Mouse (Mus musculus): ENCODE data around the gene Qars. TPM values are rescaled to one million over a fixed set of nuclear protein-coding genes. Genes with fewer than 3 reads are reported as not detected.

The Qars gene
- polyA plus RNA-seq, 1 experiment from 2014 or later, result 58.1 TPM

DNA sequence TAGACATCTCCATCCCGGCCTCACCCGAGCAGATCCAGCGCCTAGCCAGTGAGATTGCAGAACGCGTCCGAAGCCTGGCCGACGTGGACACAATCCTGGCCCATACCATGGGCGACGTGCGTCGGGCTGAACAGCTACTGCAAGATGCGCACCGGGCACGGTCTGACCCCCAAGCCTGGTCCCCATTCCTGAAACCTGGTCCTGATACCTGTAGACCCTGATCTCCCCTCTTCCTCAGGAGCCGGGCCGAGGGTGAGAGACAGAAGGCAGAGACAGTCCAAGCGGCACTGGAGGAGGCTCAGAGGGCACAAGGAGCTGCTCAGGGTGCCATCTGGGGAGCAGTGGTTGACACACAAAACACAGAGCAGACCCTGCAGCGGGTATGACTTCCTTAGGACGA is 18.3 kb upstream of the Qars start:
- Histone ChIP-seq H3K36me3 (peaks cover 25% of the 10 kb centered on the region), H3K27ac (replicated peaks) (peak overlapping the region; percentile 98; the same call in 1 of the 2 replicates), H3K4me2 (no peak overlapping the region), H3K4me3 (replicated peaks) (no peak overlapping the region), H3K4me1 (peaks cover 27% of the 10 kb centered on the region), H3K9me3 (replicated peaks) (no peaks in the 10 kb centered on the region), H3K9ac (replicated peaks) (no peak overlapping the region), H3K27me3 (replicated peaks) (no peaks in the 10 kb centered on the region)
- no peak for ATAC-seq (ENCODE audit: low FRiP score)
- WGBS, result 98% methylated on average over 20 of the region's 20 CpGs

DNA sequence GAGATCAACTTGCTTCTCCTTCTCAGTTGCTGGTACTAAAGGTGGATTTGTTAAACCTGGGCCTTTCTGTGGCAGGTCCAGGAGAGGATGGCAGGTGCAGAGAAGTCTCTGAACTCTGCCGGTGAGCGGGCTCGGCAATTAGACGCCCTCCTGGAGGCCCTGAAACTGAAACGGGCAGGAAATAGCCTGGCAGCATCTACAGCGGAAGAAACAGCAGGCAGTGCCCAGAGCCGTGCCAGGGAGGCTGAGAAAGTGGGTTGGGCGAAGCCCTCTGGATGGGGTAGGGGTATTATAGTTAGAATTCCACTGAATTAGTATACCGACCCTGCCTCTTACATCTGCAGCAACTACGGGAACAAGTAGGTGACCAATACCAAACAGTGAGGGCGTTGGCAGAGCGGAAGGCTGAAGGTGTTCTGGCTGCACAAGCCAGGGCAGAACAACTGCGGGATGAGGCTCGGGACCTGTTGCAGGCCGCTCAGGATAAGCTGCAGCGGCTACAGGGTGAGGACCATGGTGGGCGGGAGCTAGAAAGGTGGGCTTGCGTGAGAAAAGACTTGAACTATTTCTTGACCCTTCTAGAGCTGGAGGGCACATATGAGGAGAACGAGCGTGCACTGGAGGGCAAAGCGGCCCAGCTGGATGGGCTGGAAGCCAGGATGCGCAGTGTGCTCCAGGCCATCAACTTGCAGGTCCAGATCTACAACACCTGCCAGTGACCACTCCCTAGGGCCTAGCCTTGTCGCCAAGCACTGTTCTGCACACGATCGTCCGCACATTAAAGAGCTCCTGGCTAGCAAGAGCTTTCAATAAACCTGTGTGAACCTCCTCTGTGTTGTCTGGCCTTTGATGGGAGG is 17.6 kb upstream of the Qars start:
- peak overlapping the region; percentile 85 for H3K9ac ChIP-seq (replicated peaks)
- H3K4me3 ChIP-seq (replicated peaks), result peak overlapping the region; percentile 88
- no peaks in the 10 kb centered on the region for H3K9me3 ChIP-seq (replicated peaks)
- peak; percentile 21; the same call in 1 of the 2 replicates for ATAC-seq (ENCODE audit: low FRiP score)
- peak overlapping the region; percentile 92 for H3K4me2 ChIP-seq
- H3K4me1 ChIP-seq, result peaks cover 27% of the 10 kb centered on the region
- 65% methylated on average over 26 of the region's 26 CpGs for WGBS
- H3K36me3 ChIP-seq, result peaks cover 32% of the 10 kb centered on the region
- H3K27ac ChIP-seq (replicated peaks), result peak overlapping the region; percentile 98
- H3K27me3 ChIP-seq (replicated peaks), result no peaks in the 10 kb centered on the region

DNA sequence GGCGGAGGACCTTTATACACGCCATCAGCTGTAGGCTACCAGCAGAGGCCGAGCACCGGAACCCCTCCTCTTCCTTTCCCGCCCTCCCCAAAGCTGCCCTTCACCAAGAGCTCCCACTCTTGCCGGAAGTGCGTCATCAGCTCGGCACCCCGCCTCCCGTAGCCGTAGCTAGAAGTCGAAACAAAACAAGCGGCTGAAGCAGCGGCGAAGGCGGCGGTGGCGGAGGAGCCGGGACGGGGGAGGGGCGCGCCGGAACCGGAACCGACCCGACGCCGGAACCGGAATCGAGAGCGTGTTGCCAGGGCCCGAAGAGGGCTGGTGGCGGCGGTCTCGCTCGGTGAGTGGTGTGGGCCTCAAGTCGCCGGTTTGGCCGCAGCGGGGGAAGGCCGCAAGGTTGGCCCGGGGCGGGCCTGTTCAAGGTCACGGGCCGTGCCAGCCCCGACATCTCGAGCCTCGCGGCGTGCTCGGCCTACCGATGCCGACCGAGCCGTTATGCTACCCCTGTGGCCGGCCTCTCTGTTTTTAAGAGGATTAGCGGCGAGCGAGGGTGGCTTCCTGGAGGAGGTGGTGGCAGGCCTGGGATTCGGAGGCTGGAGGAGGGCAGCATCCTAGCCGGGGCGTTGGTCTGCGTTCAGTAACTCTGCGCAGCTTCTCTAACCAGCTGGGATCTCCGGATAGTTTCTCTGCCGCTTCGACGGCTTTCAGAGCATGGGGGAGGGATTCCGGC is 16.8 kb upstream of the Qars start, which contains the start of gene Usp19:
Gene Usp19, plus strand, starts transcription at position 44 of the 727 bp plus-strand sequence.
- Histone ChIP-seq H3K4me3 (replicated peaks) (peak within 1 kb of the TSS; percentile 88), H3K27ac (replicated peaks) (peak within 1 kb of the TSS; percentile 98), H3K9ac (replicated peaks) (peak within 1 kb of the TSS; percentile 85), H3K4me2 (peak within 1 kb of the TSS; percentile 92), H3K4me1 (peaks cover 27% of the 10 kb centered on the region), H3K9me3 (replicated peaks) (no peaks in the 10 kb centered on the region), H3K36me3 (peaks cover 40% of the 10 kb centered on the region), H3K27me3 (replicated peaks) (no peaks in the 10 kb centered on the region)
- ATAC-seq (ENCODE audit: low FRiP score), result peak; percentile 96
- under 1% methylated on average over 69 of the region's 69 CpGs for WGBS

DNA sequence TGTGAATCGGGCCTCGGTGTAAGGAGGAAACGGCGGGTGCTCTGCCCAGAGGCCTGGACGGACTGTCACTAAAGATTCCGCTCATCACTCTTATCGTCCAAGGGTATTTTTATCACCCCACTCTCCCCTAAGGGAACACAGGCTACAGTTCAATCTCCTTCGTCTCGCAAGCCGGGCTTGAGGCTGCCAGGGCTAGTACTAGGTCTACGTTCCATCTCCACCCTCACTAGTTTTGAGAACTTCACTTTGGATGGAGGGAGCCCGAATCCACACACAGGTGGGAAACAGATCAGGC is 16.3 kb upstream of the Qars start:
- peaks cover 27% of the 10 kb centered on the region for H3K4me1 ChIP-seq
- H3K27ac ChIP-seq (replicated peaks), result peak overlapping the region; percentile 98
- H3K4me2 ChIP-seq, result peak overlapping the region; percentile 92
- H3K9me3 ChIP-seq (replicated peaks), result no peaks in the 10 kb centered on the region
- 9% methylated on average over 12 of the region's 12 CpGs for WGBS
- no peaks in the 10 kb centered on the region for H3K27me3 ChIP-seq (replicated peaks)
- H3K36me3 ChIP-seq, result peaks cover 45% of the 10 kb centered on the region
- peak overlapping the region; percentile 85 for H3K9ac ChIP-seq (replicated peaks)
- no peak for ATAC-seq (ENCODE audit: low FRiP score)
- H3K4me3 ChIP-seq (replicated peaks), result peak overlapping the region; percentile 88

DNA sequence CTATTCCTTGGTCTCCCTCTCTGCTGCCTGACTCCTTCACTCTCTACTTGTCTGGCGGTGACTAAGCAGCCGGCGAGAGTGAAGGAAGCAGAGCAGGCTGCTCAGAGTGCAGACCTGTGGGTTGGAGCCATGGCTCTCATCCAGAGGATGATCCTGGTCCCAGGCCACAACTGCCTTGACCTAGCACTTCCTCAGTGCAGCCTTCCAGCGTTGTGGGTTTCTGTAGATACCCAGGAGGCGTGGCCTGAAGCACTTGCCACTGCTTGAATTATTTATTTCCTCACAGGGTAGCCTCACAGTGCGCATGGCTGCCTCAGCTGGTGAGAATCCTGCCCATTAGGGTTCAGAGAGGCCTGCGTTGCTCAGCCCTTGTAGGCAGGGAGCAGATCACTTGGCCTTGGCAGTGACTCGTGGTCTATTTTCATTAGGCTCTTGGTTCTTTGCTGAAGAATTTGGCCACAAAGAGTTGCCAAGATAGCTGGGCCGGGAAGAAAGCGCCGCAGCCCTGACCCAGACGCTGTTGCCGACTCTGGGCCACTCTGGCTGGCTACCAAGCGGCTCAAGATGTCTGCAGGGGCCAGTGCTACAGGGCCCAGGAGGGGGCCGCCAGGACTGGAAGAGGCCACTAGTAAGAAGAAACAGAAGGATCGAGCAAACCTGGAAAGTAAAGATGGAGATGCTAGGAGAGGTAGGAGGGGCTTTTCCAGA is 15.3 kb upstream of the Qars start:
- peak overlapping the region; percentile 85; the same call in 1 of the 2 replicates for H3K9ac ChIP-seq (replicated peaks)
- no peak for ATAC-seq (ENCODE audit: low FRiP score)
- peak overlapping the region; percentile 92 for H3K4me2 ChIP-seq
- H3K36me3 ChIP-seq, result peaks cover 54% of the 10 kb centered on the region
- H3K9me3 ChIP-seq (replicated peaks), result no peaks in the 10 kb centered on the region
- H3K4me3 ChIP-seq (replicated peaks), result peak overlapping the region; percentile 88
- H3K27me3 ChIP-seq (replicated peaks), result no peaks in the 10 kb centered on the region
- WGBS, result 85% methylated on average over 16 of the region's 16 CpGs
- H3K4me1 ChIP-seq, result peaks cover 27% of the 10 kb centered on the region
- H3K27ac ChIP-seq (replicated peaks), result no peak overlapping the region

DNA sequence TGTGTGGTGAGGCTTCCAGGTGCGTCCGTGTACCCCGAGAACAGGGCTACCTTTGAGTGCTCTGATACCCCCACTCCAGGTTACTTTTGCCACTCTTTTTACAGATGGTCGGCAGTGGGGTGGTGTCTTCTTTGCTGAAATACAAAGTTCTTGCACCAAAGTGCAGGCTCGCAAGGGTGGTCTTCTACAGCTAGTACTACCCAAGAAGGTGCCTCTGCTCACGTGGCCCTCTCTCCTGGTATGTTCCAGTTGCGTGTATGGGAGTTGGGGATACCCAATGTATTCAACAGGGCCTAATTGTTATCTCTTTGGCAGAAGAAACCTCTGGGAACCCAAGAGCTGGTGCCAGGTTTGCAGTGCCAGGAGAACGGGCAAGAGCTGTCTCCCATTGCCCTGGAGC is 14.3 kb upstream of the Qars start:
- 97% methylated on average over 8 of the region's 8 CpGs for WGBS
- Histone ChIP-seq H3K27ac (replicated peaks) (no peak overlapping the region), H3K9me3 (replicated peaks) (no peaks in the 10 kb centered on the region), H3K9ac (replicated peaks) (no peak overlapping the region), H3K4me2 (no peak overlapping the region), H3K36me3 (peaks cover 63% of the 10 kb centered on the region), H3K4me1 (peaks cover 27% of the 10 kb centered on the region), H3K4me3 (replicated peaks) (no peak overlapping the region), H3K27me3 (replicated peaks) (no peaks in the 10 kb centered on the region)
- no peak for ATAC-seq (ENCODE audit: low FRiP score)

DNA sequence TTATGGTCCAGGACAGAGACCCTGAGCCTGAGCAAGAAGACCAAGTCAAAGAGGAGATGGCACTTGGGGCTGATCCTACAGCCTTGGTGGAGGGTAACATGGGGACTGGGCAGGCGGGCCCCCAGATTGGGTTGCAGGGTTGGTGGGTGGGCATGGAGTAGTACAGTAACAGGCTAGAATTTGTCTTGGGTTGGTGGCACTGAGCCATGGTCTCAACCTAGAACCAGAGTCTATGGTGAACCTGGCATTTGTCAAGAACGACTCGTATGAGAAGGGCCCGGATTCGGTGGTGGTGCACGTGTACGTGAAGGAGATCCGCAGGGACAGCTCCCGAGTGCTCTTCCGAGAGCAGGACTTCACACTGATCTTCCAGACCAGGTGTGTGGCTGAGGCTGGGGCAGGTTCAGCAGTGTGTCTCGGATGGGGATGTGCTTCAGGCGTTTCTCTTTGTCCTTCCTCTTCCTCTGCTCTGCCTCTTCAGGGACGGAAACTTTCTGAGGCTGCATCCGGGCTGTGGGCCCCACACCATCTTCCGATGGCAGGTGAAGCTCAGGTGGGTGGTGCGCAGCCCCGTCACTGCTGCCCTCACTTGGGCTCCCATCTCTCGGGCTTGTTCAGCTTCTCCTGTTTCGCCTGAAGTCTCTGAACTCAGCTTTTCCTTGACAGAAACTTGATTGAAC is 13.2 kb upstream of the Qars start:
- Histone ChIP-seq H3K27ac (replicated peaks) (no peak overlapping the region), H3K4me1 (peaks cover 26% of the 10 kb centered on the region), H3K36me3 (peaks cover 72% of the 10 kb centered on the region), H3K27me3 (replicated peaks) (no peaks in the 10 kb centered on the region), H3K4me2 (no peak overlapping the region), H3K9me3 (replicated peaks) (no peaks in the 10 kb centered on the region), H3K9ac (replicated peaks) (no peak overlapping the region), H3K4me3 (replicated peaks) (no peak overlapping the region)
- no peak for ATAC-seq (ENCODE audit: low FRiP score)
- 94% methylated on average over 19 of the region's 19 CpGs for WGBS

DNA sequence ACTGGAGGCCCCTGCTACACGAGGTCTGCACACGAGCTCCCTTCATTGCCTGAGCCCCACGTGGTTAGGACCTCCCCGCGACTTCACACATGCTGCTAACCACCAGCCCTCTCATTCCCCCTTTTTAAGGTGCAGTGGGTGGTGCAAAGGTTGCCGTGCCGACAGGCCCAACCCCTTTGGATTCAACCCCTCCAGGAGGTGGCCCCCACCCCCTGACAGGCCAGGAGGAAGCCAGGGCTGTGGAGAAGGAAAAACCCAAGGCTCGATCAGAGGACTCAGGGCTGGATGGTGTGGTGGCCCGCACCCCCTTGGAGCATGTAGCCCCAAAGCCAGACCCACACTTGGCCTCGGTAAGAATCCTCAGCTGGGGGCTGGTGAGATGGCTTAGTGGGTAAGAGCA is 12.6 kb upstream of the Qars start:
- H3K27me3 ChIP-seq (replicated peaks), result no peaks in the 10 kb centered on the region
- peaks cover 20% of the 10 kb centered on the region for H3K4me1 ChIP-seq
- no peak overlapping the region for H3K9ac ChIP-seq (replicated peaks)
- no peak for ATAC-seq (ENCODE audit: low FRiP score)
- WGBS, result 85% methylated on average over 10 of the region's 10 CpGs
- no peak overlapping the region for H3K27ac ChIP-seq (replicated peaks)
- H3K4me2 ChIP-seq, result no peak overlapping the region
- no peaks in the 10 kb centered on the region for H3K9me3 ChIP-seq (replicated peaks)
- H3K36me3 ChIP-seq, result peaks cover 78% of the 10 kb centered on the region
- H3K4me3 ChIP-seq (replicated peaks), result no peak overlapping the region

DNA sequence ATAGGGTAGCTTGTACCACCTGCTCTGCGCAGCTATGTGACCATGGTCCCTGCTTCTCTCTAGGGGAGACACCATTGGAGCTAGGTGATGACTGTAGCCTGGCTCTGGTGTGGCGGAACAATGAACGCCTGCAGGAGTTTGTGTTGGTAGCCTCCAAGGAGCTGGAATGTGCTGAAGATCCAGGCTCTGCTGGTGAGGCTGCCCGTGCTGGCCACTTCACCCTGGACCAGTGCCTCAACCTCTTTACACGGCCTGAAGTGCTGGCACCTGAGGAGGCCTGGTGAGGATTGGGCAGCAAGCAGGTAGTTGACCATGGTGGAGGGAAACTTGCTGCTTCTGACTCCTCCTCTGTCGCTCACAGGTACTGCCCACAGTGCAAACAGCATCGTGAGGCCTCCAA is 8.3 kb upstream of the Qars start:
- no peak overlapping the region for H3K9ac ChIP-seq (replicated peaks)
- H3K4me3 ChIP-seq (replicated peaks), result no peak overlapping the region
- peaks cover 93% of the 10 kb centered on the region for H3K36me3 ChIP-seq
- no peak overlapping the region for H3K27ac ChIP-seq (replicated peaks)
- no peaks in the 10 kb centered on the region for H3K9me3 ChIP-seq (replicated peaks)
- no peaks in the 10 kb centered on the region for H3K27me3 ChIP-seq (replicated peaks)
- no peaks in the 10 kb centered on the region for H3K4me1 ChIP-seq
- over 99% methylated on average over 7 of the region's 7 CpGs for WGBS
- no peak for ATAC-seq (ENCODE audit: low FRiP score)
- no peak overlapping the region for H3K4me2 ChIP-seq

DNA sequence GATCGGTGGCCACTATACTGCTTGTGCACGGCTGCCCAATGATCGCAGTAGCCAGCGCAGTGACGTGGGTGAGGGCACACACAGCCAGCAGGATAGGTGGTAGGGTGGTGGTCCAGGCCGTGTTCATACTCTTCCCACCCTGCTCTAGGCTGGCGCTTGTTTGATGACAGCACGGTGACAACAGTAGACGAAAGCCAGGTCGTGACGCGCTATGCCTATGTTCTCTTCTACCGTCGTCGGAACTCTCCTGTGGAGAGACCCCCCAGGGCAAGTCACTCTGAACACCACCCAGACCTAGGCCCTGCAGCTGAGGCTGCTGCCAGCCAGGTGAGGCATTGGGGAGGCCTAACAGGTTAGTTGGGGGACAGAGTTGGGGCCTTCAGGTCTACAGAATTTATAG is 7.6 kb upstream of the Qars start:
- no peak for ATAC-seq (ENCODE audit: low FRiP score)
- no peak overlapping the region for H3K9ac ChIP-seq (replicated peaks)
- 96% methylated on average over 15 of the region's 15 CpGs for WGBS

DNA sequence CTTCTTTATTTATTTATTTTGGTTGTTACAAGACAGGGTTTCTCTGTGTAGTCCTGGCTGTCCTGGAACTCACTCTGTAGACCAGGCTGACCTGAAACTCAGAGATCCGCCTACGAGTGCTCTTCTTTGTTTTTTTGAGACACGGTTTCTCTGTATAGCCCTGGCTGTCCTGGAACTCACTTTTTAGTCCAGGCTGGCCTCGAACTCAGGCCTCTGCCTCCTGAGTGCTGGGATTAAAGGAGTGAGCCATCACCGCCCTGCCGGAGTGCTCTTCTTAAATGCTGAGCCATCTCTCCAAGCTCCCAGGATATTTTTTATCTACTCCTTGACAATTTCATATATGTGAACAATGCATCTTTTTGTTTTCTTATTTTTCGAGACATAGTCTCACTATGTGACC is 605 bp upstream of the Qars start:
- no peaks in the 10 kb centered on the region for H3K9me3 ChIP-seq (replicated peaks)
- H3K27ac ChIP-seq (replicated peaks), result no peak overlapping the region; the same call in 1 of the 2 replicates
- H3K4me3 ChIP-seq (replicated peaks), result no peak overlapping the region; the same call in 1 of the 2 replicates
- H3K9ac ChIP-seq (replicated peaks), result no peak overlapping the region
- peaks cover 35% of the 10 kb centered on the region for H3K36me3 ChIP-seq
- peaks cover 25% of the 10 kb centered on the region for H3K4me1 ChIP-seq
- H3K4me2 ChIP-seq, result peak overlapping the region; percentile 88
- no peak for ATAC-seq (ENCODE audit: low FRiP score)
- 90% methylated on average over 7 of the region's 7 CpGs for WGBS
- H3K27me3 ChIP-seq (replicated peaks), result no peaks in the 10 kb centered on the region

More for the DNA sequence above, 7.6 kb upstream of the Qars start:
- Histone ChIP-seq H3K4me2 (no peak overlapping the region), H3K36me3 (peaks cover 85% of the 10 kb centered on the region), H3K9me3 (replicated peaks) (no peaks in the 10 kb centered on the region), H3K4me3 (replicated peaks) (no peak overlapping the region), H3K27ac (replicated peaks) (no peak overlapping the region), H3K4me1 (no peaks in the 10 kb centered on the region), H3K27me3 (replicated peaks) (no peaks in the 10 kb centered on the region)

All from neural tube, embryonic 15.5 days (tissue).